Mouse (Mus musculus) embryonic facial prominence, embryonic 15.5 days (tissue): ENCODE data around the gene Gsta2. TPM values are rescaled to one million over a fixed set of nuclear protein-coding genes. Genes with fewer than 3 reads are reported as not detected.
A peak's percentile ranks its signal among the peaks of the same experiment; 100 is the strongest.

Source experiments
- ATAC-seq: fragments of 200-750 bp; cut with Nextera tagmentation; 2 replicates; pipeline ENCODE4 v1.8.0; 2017; ENCODE audit warnings: low read depth, moderate TSS enrichment; ENCODE audit not compliant: insufficient number of reproducible peaks, low FRiP score, low TSS enrichment
- H3K27ac ChIP-seq: fragments of 300-500 bp; sonication (generic); replicated peaks from 2 replicates; pipeline ENCODE4 v1.5.1; 2015; ENCODE audit warnings: mild to moderate bottlenecking, inconsistent platforms
- H3K27me3 ChIP-seq: fragments of 300-500 bp; sonication (generic); 2 replicates; pipeline ENCODE4 v1.6.1; 2015; ENCODE audit warnings: inconsistent platforms
- H3K36me3 ChIP-seq: fragments of 300-500 bp; sonication (generic); 2 replicates; pipeline ENCODE4 v1.6.1; 2015; ENCODE audit warnings: mild to moderate bottlenecking, inconsistent platforms
- H3K4me1 ChIP-seq: fragments of 300-500 bp; sonication (generic); 2 replicates; pipeline ENCODE4 v1.6.1; 2015; ENCODE audit warnings: inconsistent platforms
- H3K4me2 ChIP-seq: fragments of 300-500 bp; sonication (generic); replicated peaks from 2 replicates; pipeline ENCODE4 v1.6.1; 2015; ENCODE audit warnings: mild to moderate bottlenecking, inconsistent platforms
- H3K4me3 ChIP-seq: fragments of 300-500 bp; sonication (generic); replicated peaks from 2 replicates; pipeline ENCODE4 v1.5.1; 2015; ENCODE audit warnings: mild to moderate bottlenecking, inconsistent platforms
- H3K9ac ChIP-seq: fragments of 300-500 bp; sonication (generic); 2 replicates; pipeline ENCODE4 v1.6.1; 2015; ENCODE audit warnings: inconsistent platforms
- H3K9me3 ChIP-seq: fragments of 300-500 bp; sonication (generic); replicated peaks from 2 replicates; pipeline ENCODE4 v1.6.1; 2016; ENCODE audit warnings: inconsistent platforms
- WGBS: fragments of 180-500 bp; shearing (Covaris S2); methylation state at CpG from one replicate; pipeline ENCODE4 v1.1.7; 2015; 5-methylcytosine and 5-hydroxymethylcytosine counted together
- polyA plus RNA-seq: library from polyadenylated mRNA; unstranded; fragments of >200 nt; fragmentation: Nextera tagmentation; extraction: Ambion mirVana; gene quantifications from 2 replicates; pipeline ENCODE4 v1.2.1, GENCODE M21; 2015

The Gsta2 gene
- 10.6 and 13.5 TPM in 2 replicates for polyA plus RNA-seq

GRCm38 (mm10) chr9:78355611-78356010 lies at the start of gene Gsta2:
Gene Gsta2, minus strand, starts transcription at chr9:78355788.
- 91% methylated on average over 8 of the region's 8 CpGs for WGBS
- no peak within 1 kb of the TSS for H3K9ac ChIP-seq

GRCm38 (mm10) chr9:78401596-78401995 lies 46.0 kb upstream of the Gsta2 start:
- H3K36me3 ChIP-seq = no peaks in the 10 kb centered on the region
- no peak overlapping the region for H3K4me3 ChIP-seq
- no peaks in the 10 kb centered on the region for H3K9me3 ChIP-seq
- ATAC-seq = no peak
- H3K4me2 ChIP-seq = no peak overlapping the region
- WGBS = 84% methylated on average over 7 of the region's 7 CpGs
- peaks cover 19% of the 10 kb centered on the region for H3K27me3 ChIP-seq
- H3K9ac ChIP-seq = no peak overlapping the region
- H3K4me1 ChIP-seq = no peaks in the 10 kb centered on the region
- no peak overlapping the region for H3K27ac ChIP-seq

More at GRCm38 (mm10) chr9:78355611-78356010, at the start of gene Gsta2:
- no peaks in the 10 kb centered on the region for H3K4me1 ChIP-seq
- H3K9me3 ChIP-seq = no peaks in the 10 kb centered on the region
- no peaks in the 10 kb centered on the region for H3K27me3 ChIP-seq
- no peak within 1 kb of the TSS for H3K4me3 ChIP-seq
- H3K36me3 ChIP-seq = no peaks in the 10 kb centered on the region
- ATAC-seq = no peak
- H3K4me2 ChIP-seq = no peak within 1 kb of the TSS
- no peak within 1 kb of the TSS for H3K27ac ChIP-seq

- Histone ChIP-seq H3K27me3 (peaks cover 29% of the 10 kb centered on the region), H3K9ac (no peak overlapping the region), H3K4me3 (no peak overlapping the region), H3K9me3 (no peaks in the 10 kb centered on the region), H3K4me1 (peaks cover 8% of the 10 kb centered on the region), H3K27ac (no peak overlapping the region), H3K4me2 (no peak overlapping the region), H3K36me3 (no peaks in the 10 kb centered on the region)
- 84% methylated on average over 5 of the region's 5 CpGs for WGBS
- ATAC-seq = no peak
Observed at GRCm38 (mm10) chr9:78400570-78400969, 45.0 kb upstream of the Gsta2 start.

- H3K36me3 ChIP-seq = no peaks in the 10 kb centered on the region
- 56% methylated on average over 9 of the region's 9 CpGs for WGBS
- no peak for ATAC-seq
- peaks cover 10% of the 10 kb centered on the region for H3K4me1 ChIP-seq
- peak overlapping the region; percentile 41 for H3K4me3 ChIP-seq
- peak overlapping the region; percentile 71; the same call in 1 of the 2 replicates for H3K4me2 ChIP-seq
- no peak overlapping the region for H3K27ac ChIP-seq
- no peaks in the 10 kb centered on the region for H3K9me3 ChIP-seq
- peaks cover 67% of the 10 kb centered on the region for H3K27me3 ChIP-seq
- H3K9ac ChIP-seq = no peak overlapping the region
Observed at GRCm38 (mm10) chr9:78396517-78396916, 40.9 kb upstream of the Gsta2 start.

- H3K9me3 ChIP-seq = no peaks in the 10 kb centered on the region
- no peaks in the 10 kb centered on the region for H3K36me3 ChIP-seq
- peaks cover 70% of the 10 kb centered on the region for H3K27me3 ChIP-seq
- H3K4me2 ChIP-seq = peak within 1 kb of the TSS; percentile 71
- H3K27ac ChIP-seq = no peak within 1 kb of the TSS
- ATAC-seq = peak; percentile 79; the same call in 1 of the 2 replicates
- H3K4me1 ChIP-seq = peaks cover 10% of the 10 kb centered on the region
- peak within 1 kb of the TSS; percentile 41 for H3K4me3 ChIP-seq
- WGBS = 3% methylated on average over 91 of the region's 93 CpGs
- H3K9ac ChIP-seq = no peak within 1 kb of the TSS
Observed at GRCm38 (mm10) chr9:78395630-78396351, 40.2 kb upstream of the Gsta2 start, which contains the start of gene Ddx43. Gene Ddx43, plus strand, starts transcription at chr9:78395777.

- Histone ChIP-seq H3K4me2 (peak overlapping the region; percentile 71), H3K4me3 (peak overlapping the region; percentile 41), H3K4me1 (peaks cover 10% of the 10 kb centered on the region), H3K36me3 (no peaks in the 10 kb centered on the region), H3K27me3 (peaks cover 70% of the 10 kb centered on the region), H3K27ac (no peak overlapping the region), H3K9ac (no peak overlapping the region), H3K9me3 (no peaks in the 10 kb centered on the region)
- ATAC-seq = no peak
- 30% methylated on average over 11 of the region's 11 CpGs for WGBS
Observed at GRCm38 (mm10) chr9:78395244-78395629, 39.6 kb upstream of the Gsta2 start.

GRCm38 (mm10) chr9:78394602-78395001 lies 39.0 kb upstream of the Gsta2 start:
- H3K9ac ChIP-seq = no peak overlapping the region
- H3K4me2 ChIP-seq = no peak overlapping the region
- H3K27me3 ChIP-seq = peaks cover 70% of the 10 kb centered on the region
- H3K36me3 ChIP-seq = no peaks in the 10 kb centered on the region
- H3K27ac ChIP-seq = no peak overlapping the region
- 69% methylated on average over 7 of the region's 7 CpGs for WGBS
- H3K9me3 ChIP-seq = no peaks in the 10 kb centered on the region
- no peak overlapping the region for H3K4me3 ChIP-seq
- peaks cover 10% of the 10 kb centered on the region for H3K4me1 ChIP-seq
- no peak for ATAC-seq

- no peaks in the 10 kb centered on the region for H3K36me3 ChIP-seq
- H3K4me1 ChIP-seq = peaks cover 10% of the 10 kb centered on the region
- H3K9me3 ChIP-seq = no peaks in the 10 kb centered on the region
- no peak overlapping the region for H3K9ac ChIP-seq
- WGBS = 85% methylated on average over 10 of the region's 10 CpGs
- no peak overlapping the region for H3K4me3 ChIP-seq
- no peak overlapping the region for H3K4me2 ChIP-seq
- H3K27ac ChIP-seq = no peak overlapping the region
- peaks cover 65% of the 10 kb centered on the region for H3K27me3 ChIP-seq
- ATAC-seq = no peak
Observed at GRCm38 (mm10) chr9:78393741-78394140, 38.2 kb upstream of the Gsta2 start.

- Histone ChIP-seq H3K9me3 (no peaks in the 10 kb centered on the region), H3K4me3 (no peak overlapping the region), H3K4me1 (no peaks in the 10 kb centered on the region), H3K9ac (no peak overlapping the region), H3K36me3 (no peaks in the 10 kb centered on the region), H3K4me2 (no peak overlapping the region), H3K27me3 (peaks cover 35% of the 10 kb centered on the region), H3K27ac (no peak overlapping the region)
- no peak for ATAC-seq
- 40% methylated on average over 5 of the region's 5 CpGs for WGBS
Observed at GRCm38 (mm10) chr9:78389981-78390380, 34.4 kb upstream of the Gsta2 start.

GRCm38 (mm10) chr9:78386947-78387346 lies 31.4 kb upstream of the Gsta2 start:
- Histone ChIP-seq H3K9ac (no peak overlapping the region), H3K27me3 (peaks cover 7% of the 10 kb centered on the region; the same call in 1 of the 2 replicates), H3K4me1 (no peaks in the 10 kb centered on the region), H3K27ac (no peak overlapping the region), H3K9me3 (no peaks in the 10 kb centered on the region), H3K36me3 (no peaks in the 10 kb centered on the region), H3K4me2 (no peak overlapping the region), H3K4me3 (no peak overlapping the region)
- ATAC-seq = no peak
- WGBS = 88% methylated on average over 7 of the region's 7 CpGs

- Histone ChIP-seq H3K9me3 (no peaks in the 10 kb centered on the region), H3K9ac (no peak overlapping the region), H3K27me3 (no peaks in the 10 kb centered on the region), H3K4me1 (no peaks in the 10 kb centered on the region), H3K27ac (no peak overlapping the region), H3K36me3 (no peaks in the 10 kb centered on the region), H3K4me3 (no peak overlapping the region), H3K4me2 (no peak overlapping the region)
- 36% methylated on average over 3 of the region's 3 CpGs for WGBS
- no peak for ATAC-seq
Observed at GRCm38 (mm10) chr9:78385893-78386292, 30.3 kb upstream of the Gsta2 start.
